Mouse (Mus musculus): ENCODE data around the gene Psma1.

Psma1 gene

GRCm38 (mm10) chr7:114276005-114276752 lies at the start of gene Psma1:
TSS of gene Psma1 (minus strand) at chr7:114276118.
- DNase-seq (ENCODE audit: low spot score in 2 of 2) = peak; percentile 93 to 96

DNA sequence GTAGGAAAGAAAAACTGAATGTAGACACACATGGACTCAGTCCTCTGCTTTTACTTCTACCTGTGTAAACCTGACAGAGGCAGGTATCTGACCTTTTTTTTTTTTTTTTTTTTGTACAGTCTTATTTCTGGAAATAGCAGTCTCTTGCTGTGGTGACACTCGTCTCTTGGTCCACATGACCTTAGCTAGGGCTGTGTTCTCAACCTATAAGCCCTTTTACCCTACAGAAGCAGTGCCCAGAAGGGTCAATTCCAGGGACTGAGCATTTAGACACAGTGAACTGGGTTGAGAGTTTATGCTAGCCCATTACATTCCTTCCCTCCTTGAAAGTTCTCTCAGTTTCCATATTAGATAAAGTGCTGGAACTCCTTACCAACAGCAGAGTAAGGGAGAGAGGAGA lies 47.6 kb upstream of the Psma1 start:
- DNase-seq (ENCODE audit: low spot score in 2 of 2) = no peak

GRCm38 (mm10) chr7:114322531-114323441 lies 46.9 kb upstream of the Psma1 start:
- DNase-seq (ENCODE audit: low spot score in 2 of 2) = no peak

DNA sequence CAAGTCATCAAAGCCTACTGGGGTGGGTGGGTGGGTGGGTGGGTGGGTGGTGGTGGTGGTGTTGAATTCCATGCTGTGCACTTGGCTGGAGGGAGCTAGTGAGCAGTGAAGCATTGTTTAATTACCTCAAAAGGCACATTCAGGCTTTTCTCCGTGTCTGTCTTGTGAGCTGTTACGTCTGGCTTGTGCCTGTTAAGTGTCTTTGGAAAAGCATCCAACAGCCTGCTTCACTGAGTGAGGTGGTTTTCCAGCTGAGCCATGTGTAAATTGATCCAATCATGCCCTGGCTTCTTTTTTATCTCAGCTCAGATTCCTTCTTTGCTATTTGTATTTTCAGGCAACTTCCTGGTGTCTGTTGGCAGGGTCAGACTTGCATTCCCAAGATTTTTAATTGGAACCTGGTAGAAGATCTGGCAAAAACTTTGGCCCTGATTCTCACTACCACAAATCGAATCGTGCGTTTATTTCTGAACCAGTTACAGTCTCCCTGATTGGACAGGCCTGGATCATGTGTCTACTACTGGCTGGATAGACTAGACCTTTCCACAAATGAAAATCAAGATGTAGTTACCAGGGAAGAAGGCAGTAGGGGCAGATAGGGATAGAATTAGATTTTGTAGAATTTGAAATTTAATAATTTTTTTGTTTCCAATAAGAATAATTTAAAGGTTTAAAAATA lies 45.9 kb upstream of the Psma1 start:
- no peak for DNase-seq (ENCODE audit: low spot score in 2 of 2)

DNA sequence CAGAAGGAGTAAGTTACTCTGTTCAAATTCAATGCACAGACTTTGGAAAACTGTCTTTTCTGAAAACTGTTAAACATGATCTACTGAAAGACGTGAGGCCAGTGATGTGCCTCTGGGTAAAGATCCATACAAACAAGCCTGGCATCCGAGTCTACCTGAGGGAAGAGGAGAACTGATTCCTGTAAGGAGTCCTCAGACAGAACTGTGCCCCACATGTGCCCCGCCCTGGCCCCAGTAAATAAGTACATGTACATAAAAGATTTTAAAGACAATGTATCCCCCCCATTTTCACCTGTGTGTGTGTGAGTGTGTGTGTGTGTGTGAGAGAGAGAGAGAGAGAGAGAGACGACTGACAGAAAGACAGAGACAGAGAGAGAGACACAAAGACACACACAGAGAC lies 42.0 kb upstream of the Psma1 start:
- no peak for DNase-seq (ENCODE audit: low spot score in 2 of 2)

- DNase-seq (ENCODE audit: low spot score in 2 of 2) = peak in 1 of 2 experiments; percentile 46
These were observed 41.5 kb upstream of the Psma1 start for GRCm38 (mm10) chr7:114317389-114317792.

DNA sequence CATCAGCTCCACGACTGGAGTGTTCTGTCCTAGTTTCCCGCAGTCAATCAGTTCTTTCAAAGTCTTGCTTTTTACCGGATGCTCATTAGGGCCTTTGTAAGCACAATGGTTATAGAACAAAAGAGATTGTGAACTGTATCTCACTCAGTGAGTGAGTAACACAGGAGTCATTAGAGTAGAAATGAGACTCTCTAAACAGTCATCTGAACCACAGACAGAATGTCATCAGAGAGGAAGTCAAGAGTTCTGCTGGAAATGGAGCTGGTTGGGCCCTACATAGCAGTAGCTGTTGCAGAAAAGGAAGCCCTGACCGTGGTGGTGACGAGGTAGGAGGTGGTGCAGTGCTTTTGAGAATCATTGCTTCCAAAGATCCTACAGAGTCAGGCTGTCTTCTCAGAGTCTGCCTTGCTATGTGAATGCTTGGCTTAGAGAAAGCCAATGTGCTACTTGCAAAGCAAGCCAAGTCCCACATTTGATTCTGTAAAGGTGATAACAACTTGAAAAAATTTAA lies 40.5 kb upstream of the Psma1 start:
- peak in 1 of 2 experiments; percentile 32 for DNase-seq (ENCODE audit: low spot score in 2 of 2)

DNA sequence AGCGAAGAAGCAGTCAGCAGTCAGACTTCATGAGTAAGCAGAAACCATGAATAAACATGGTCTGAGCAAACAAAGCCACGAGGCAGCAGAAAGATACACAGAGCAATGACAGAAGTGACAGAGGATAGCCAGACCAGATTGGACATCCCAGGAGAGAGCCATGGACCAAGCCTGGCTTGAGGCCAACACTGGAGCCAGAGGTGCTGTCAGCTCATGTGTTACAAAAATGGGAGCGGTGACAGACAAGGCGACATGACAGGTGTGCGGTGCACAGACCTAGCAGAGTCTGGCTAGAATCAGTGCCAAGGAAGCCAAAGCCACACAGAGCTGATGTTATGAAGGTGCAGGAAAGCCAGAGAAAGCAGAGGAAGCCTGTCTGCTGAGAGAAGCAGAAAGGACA lies 35.3 kb upstream of the Psma1 start:
- no peak for DNase-seq (ENCODE audit: low spot score in 2 of 2)

GRCm38 (mm10) chr7:114309020-114309419 lies 33.1 kb upstream of the Psma1 start:
- no peak for DNase-seq (ENCODE audit: low spot score in 2 of 2)

DNA sequence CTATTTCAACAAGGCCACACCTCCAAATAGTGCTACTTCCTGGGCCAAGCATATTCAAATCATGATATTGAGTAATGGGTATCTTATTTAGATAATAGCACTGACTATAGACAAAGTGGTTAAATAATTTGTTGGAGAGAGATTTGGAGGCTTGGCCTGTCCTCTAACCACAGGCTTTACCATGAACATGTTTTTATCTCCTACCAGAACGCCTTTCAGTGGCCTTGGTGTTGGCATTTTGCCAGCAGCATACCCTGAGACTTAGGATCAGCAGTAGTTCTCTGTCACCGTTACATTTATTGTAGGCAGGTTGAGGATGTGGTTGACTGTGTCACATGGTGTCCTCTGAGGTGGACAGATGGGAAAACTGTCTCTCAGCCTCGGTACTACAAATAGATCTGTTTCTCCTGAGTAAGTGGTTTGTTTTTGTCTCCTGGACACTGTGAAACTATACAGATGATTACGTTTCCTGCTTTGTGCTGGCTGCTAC lies 25.4 kb upstream of the Psma1 start:
- peak in 1 of 2 experiments; percentile 38 for DNase-seq (ENCODE audit: low spot score in 2 of 2)

- DNase-seq (ENCODE audit: low spot score in 2 of 2) = no peak
These were observed 24.9 kb upstream of the Psma1 start for GRCm38 (mm10) chr7:114300782-114301181.

DNA sequence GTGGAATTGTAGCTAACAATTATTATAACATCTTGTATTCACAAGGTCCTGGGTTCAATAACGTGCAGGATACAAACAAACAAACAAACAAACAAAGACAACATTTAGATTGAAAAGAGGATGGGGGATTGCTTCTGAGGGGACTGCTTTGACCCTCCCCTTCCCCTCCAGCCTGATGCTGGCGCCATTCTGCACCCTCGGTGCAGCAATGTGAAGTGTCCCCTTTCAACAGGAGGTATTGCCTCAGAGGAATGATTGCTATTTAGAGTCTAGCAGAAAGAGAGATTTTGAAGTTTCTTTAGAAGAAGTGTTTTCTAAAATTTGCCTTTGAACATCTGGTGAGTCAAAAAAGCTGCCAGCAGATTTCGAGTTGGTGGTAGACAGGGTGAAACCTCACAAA lies 23.3 kb upstream of the Psma1 start:
- no peak for DNase-seq (ENCODE audit: low spot score in 2 of 2)

DNA sequence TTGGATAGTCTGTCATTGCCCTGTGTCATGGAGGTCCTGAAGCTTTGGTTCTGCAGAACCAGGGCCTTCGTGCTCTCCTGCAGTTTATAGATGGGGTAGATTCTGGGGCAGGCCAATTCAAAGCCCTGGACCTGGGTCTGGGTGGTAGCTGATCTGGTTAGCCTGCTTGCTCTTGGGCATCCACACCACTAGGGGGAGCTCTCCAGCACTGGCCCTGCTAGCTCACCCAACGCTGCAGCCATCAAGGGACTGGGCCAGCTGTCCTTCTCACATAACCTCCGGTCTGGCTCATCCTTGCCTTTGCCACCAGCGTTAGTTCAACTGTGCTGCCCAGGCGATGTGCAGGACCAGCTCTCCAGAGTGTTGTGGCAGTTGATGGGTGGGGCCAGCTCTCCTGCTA lies 18.8 kb upstream of the Psma1 start:
- no peak for DNase-seq (ENCODE audit: low spot score in 2 of 2)

- DNase-seq (ENCODE audit: low spot score in 2 of 2) = no peak
These were observed 18.0 kb upstream of the Psma1 start for GRCm38 (mm10) chr7:114293903-114294302.

DNA sequence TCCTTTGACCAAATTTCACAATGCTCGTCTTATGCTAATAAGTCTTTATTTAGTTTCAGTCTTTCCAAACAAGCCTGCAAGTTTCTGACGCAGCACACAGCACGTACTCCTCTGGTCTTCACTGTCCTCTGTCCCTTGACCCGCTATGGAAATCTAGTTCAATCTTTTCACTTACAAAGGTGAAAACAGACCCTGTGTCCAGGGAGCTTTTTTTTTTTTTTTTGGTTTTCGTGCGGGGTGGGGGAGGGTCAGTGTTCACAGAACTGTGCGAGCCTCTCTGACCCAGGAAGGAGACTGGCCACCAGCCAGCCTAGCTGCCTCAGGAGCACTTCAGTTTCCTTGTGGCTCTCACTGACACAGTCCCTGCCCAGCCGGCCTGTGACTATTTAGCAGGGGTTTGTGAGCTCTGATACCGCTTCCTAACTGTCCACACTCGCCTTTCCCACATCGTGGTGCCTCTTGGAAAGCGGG lies 16.6 kb upstream of the Psma1 start:
- DNase-seq (ENCODE audit: low spot score in 2 of 2) = peak; percentile 47 to 59

DNA sequence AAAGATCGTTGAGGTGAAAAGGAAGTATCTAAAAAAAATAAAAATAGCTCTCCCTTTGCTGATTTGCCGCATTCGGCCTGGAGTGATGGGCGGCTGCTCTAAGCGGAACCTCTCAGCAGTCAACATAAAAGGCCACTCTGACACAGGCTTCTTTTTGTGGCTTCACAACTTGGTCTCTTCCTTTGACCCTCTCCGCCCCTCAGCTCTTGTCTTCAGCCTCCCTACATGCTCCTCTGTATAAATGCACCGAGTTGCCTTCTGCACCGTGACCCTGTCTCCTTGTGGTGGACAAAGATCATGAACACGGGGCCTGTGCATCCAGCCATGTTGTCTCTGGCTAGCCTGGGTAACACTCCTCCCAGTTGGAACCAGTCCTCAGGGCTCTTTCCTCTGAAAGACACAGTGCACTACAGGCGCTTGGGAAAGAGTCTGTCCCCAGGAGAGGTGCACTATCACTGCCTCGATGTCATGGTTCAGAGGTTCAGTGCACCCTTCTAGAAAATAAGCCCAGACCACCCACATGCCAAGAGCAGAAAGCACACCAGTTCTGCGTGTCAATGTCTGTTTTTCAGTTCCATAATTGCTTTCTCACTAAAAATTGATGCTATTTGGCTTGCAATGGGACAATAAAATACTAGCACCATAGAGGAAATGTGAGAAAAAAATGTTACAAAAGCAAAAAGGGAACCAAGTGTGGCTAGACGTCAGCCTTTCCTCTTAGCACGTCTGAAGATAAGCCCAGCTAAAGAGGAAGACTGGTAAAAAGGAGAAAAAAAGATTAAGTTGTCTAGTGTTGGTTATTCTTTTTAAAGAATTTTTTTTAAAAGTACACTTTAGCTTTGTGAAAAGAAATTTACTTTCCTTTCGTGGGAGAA lies 15.8 kb upstream of the Psma1 start:
- DNase-seq (ENCODE audit: low spot score in 2 of 2) = no peak

- no peak for DNase-seq (ENCODE audit: low spot score in 2 of 2)
These were observed 14.2 kb upstream of the Psma1 start for GRCm38 (mm10) chr7:114290078-114290506.

DNA sequence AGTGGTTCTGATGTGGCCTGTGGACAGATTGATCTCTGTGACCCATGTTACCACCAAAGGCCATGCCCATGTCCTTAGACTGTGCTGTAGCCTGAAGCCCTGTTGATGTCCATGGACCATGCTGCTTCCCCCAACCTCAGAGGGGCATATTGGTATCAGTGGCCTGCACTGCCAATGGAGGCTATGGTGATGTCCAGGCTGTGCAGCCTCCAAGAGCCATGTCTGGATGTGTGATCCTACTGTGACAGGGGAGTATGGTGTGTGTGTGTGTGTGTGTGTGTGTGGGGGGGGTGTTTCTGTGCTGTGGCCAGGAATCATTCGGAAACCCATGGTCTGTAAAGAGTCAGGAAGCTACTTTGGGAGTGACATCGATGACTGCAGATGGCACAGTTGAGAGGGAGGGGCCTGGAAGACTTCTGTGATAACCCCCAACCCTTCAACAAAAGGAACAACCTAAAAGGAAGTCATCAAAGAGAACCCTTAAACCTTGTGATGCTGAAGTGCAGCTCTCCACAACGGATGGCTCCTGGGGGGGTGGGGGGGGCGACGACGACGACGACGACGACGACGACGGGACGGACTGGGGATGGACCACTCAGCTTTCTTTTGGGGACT lies 8.5 kb upstream of the Psma1 start:
- no peak for DNase-seq (ENCODE audit: low spot score in 2 of 2)

GRCm38 (mm10) chr7:114283006-114283405 lies 7.1 kb upstream of the Psma1 start:
- DNase-seq (ENCODE audit: low spot score in 2 of 2) = no peak

GRCm38 (mm10) chr7:114281671-114282070 lies 5.8 kb upstream of the Psma1 start:
- DNase-seq (ENCODE audit: low spot score in 2 of 2) = no peak
